Mouse (Mus musculus): ENCODE measurements around the gene Duoxa1. TPM values are rescaled to one million over a fixed set of nuclear protein-coding genes. Genes with fewer than 3 reads are reported as not detected.
"Not testable (repeated sequence)": the region's sequence is repeated elsewhere in the genome, so short reads cannot be mapped to it uniquely, and the experiment has no call there.

Gene Duoxa1
- polyA plus RNA-seq, 1 experiment from 2014 or later, result not detected

DNA sequence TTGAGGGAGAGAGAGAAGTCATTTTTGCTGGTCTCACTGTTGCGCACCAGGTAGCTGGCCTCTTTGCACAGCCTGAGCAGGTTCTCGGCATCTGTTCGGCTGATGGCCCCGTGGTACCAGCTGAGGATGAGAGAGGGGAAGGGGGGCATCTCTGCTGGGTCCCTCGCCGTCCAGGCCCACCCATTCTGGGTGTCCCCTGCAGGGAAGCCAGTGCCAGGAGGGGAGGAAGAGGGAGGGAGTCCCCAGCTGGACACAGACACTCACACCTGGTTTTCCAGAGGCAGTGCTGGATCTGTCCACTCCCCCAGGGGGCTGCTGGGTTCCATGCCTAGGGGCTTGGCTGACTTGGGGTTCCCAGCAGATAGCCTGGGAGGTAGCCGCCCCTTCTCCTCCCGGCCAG, 40.2 kb upstream of the Duoxa1 start:
- Histone ChIP-seq H3K27me3 (ENCODE audit: control insufficient read depth, insufficient read depth, low read length) (no peaks in the 10 kb centered on the region), H3K4me2 (ENCODE audit: low read depth, low read length, severe bottlenecking) (no peak overlapping the region), H3K9ac (ENCODE audit: low read length) (no peak overlapping the region), H3K4me1 (replicated peaks; ENCODE audit: control insufficient read depth, insufficient read depth, low read length) (peaks cover 28% of the 10 kb centered on the region), H3K36me3 (ENCODE audit: control insufficient read depth, insufficient read depth, low read length) (no peaks in the 10 kb centered on the region), H3K27ac (ENCODE audit: low read depth, low read length) (no peak overlapping the region), H3K4me3 (ENCODE audit: low read depth, low read length) (no peak overlapping the region), H3K9me3 (ENCODE audit: control insufficient read depth, low read length) (no peaks in the 10 kb centered on the region)
- WGBS, result 87% methylated on average over 8 of the region's 8 CpGs
- ATAC-seq (replicated peaks; ENCODE audit: low FRiP score) (no peak), DNase-seq (ENCODE audit: low spot score) (no peak)

DNA sequence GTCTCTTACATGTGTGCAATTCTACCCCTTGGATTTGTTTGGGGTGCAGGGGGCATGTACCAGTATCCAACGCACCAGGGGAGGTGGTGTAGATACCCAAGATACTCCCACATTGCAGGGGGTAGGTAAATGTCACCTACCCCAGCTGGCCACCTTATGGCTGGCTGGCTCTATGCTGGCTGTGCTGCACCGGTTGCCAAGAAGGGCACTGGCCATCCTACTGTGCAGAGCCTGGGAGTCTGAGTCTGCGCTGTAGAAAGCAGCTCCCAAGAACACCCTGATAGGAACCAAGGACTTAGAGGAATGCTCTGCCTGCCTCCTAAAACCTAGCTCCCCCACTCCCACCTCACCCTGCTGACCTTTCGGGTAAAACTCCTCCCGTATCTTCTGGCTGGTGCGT, 39.5 kb upstream of the Duoxa1 start:
- no peaks in the 10 kb centered on the region for H3K27me3 ChIP-seq (ENCODE audit: control insufficient read depth, insufficient read depth, low read length)
- WGBS, result 73% methylated on average over 6 of the region's 6 CpGs
- no peak overlapping the region for H3K4me2 ChIP-seq (ENCODE audit: low read depth, low read length, severe bottlenecking)
- H3K9ac ChIP-seq (ENCODE audit: low read length), result no peak overlapping the region
- peaks cover 29% of the 10 kb centered on the region for H3K4me1 ChIP-seq (replicated peaks; ENCODE audit: control insufficient read depth, insufficient read depth, low read length)
- no peak for ATAC-seq (replicated peaks; ENCODE audit: low FRiP score)
- 0 out of 2 replicates have a peak overlapping the region, but pooled peaks have one; percentile 37 for H3K27ac ChIP-seq (ENCODE audit: low read depth, low read length)
- no peaks in the 10 kb centered on the region for H3K9me3 ChIP-seq (ENCODE audit: control insufficient read depth, low read length)
- DNase-seq (ENCODE audit: low spot score), result no peak
- H3K4me3 ChIP-seq (ENCODE audit: low read depth, low read length), result no peak overlapping the region
- no peaks in the 10 kb centered on the region for H3K36me3 ChIP-seq (ENCODE audit: control insufficient read depth, insufficient read depth, low read length)

- WGBS, result 26% methylated on average over 4 of the region's 4 CpGs
- peak overlapping the region; percentile 9; the same call in 1 of the 2 replicates for H3K9ac ChIP-seq (ENCODE audit: low read length)
- ATAC-seq (replicated peaks; ENCODE audit: low FRiP score) (peak; percentile 14; the same call in 1 of the 2 replicates), DNase-seq (ENCODE audit: low spot score) (no peak)
- no peaks in the 10 kb centered on the region for H3K27me3 ChIP-seq (ENCODE audit: control insufficient read depth, insufficient read depth, low read length)
- H3K27ac ChIP-seq (ENCODE audit: low read depth, low read length), result peak overlapping the region; percentile 78
- H3K9me3 ChIP-seq (ENCODE audit: control insufficient read depth, low read length), result no peaks in the 10 kb centered on the region
- H3K36me3 ChIP-seq (ENCODE audit: control insufficient read depth, insufficient read depth, low read length), result no peaks in the 10 kb centered on the region
- H3K4me1 ChIP-seq (replicated peaks; ENCODE audit: control insufficient read depth, insufficient read depth, low read length), result peaks cover 30% of the 10 kb centered on the region
- H3K4me2 ChIP-seq (ENCODE audit: low read depth, low read length, severe bottlenecking), result no peak overlapping the region
- no peak overlapping the region for H3K4me3 ChIP-seq (ENCODE audit: low read depth, low read length)
These were observed 38.4 kb upstream of the Duoxa1 start for GRCm38 (mm10) chr2:122351931-122352329.

- Histone ChIP-seq H3K4me3 (ENCODE audit: low read depth, low read length) (no peak overlapping the region), H3K4me1 (replicated peaks; ENCODE audit: control insufficient read depth, insufficient read depth, low read length) (peaks cover 30% of the 10 kb centered on the region), H3K27ac (ENCODE audit: low read depth, low read length) (peak overlapping the region; percentile 78), H3K36me3 (ENCODE audit: control insufficient read depth, insufficient read depth, low read length) (no peaks in the 10 kb centered on the region), H3K4me2 (ENCODE audit: low read depth, low read length, severe bottlenecking) (no peak overlapping the region), H3K9ac (ENCODE audit: low read length) (0 out of 2 replicates have a peak overlapping the region, but pooled peaks have one; percentile 9), H3K9me3 (ENCODE audit: control insufficient read depth, low read length) (no peaks in the 10 kb centered on the region), H3K27me3 (ENCODE audit: control insufficient read depth, insufficient read depth, low read length) (no peaks in the 10 kb centered on the region)
- DNase-seq (ENCODE audit: low spot score) (no peak), ATAC-seq (replicated peaks; ENCODE audit: low FRiP score) (0 out of 2 replicates have a peak, but pooled peaks have one; percentile 1)
- 61% methylated on average over 5 of the region's 5 CpGs for WGBS
These were observed 37.8 kb upstream of the Duoxa1 start for GRCm38 (mm10) chr2:122351156-122351930.

DNA sequence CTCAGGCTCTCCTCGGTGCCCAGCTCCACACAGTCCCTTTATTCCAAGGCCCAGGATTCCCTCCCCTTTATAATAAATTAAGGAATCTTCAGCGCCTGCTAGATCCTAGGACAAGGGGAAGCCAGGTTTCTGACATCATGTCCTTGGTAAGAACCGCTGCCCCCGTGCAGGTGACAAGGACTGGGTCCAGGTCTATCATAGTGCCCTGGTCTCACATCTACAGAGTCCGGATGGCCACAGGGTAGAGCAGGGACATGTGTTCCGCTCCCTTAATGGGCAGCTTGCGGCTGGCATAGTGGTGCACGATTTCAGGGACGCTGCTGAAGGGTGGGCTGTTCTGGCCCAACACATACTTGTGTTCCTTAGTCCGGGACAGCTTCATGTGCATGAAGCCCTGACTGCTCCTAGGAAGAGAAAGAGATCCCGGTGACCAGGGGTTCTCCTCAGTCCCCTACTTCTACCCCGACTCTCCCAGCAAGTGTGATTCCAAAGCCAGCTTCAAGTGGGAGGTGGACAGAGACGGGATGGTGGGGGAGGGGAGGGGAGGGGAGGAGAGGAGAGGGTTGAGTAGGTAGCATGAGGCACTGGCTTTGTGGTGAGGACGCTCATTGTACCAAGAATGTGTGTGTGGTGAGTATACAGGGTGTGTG, 35.7 kb upstream of the Duoxa1 start:
- DNase-seq (ENCODE audit: low spot score) (no peak), ATAC-seq (replicated peaks; ENCODE audit: low FRiP score) (peak; percentile 49)
- peak overlapping the region; percentile 97 for H3K27ac ChIP-seq (ENCODE audit: low read depth, low read length)
- H3K36me3 ChIP-seq (ENCODE audit: control insufficient read depth, insufficient read depth, low read length), result no peaks in the 10 kb centered on the region
- peak overlapping the region; percentile 49 for H3K4me3 ChIP-seq (ENCODE audit: low read depth, low read length)
- peak overlapping the region; percentile 96 for H3K9ac ChIP-seq (ENCODE audit: low read length)
- H3K9me3 ChIP-seq (ENCODE audit: control insufficient read depth, low read length), result no peaks in the 10 kb centered on the region
- 9% methylated on average over 14 of the region's 14 CpGs for WGBS
- H3K4me2 ChIP-seq (ENCODE audit: low read depth, low read length, severe bottlenecking), result peak overlapping the region; percentile 77
- H3K4me1 ChIP-seq (replicated peaks; ENCODE audit: control insufficient read depth, insufficient read depth, low read length), result peaks cover 30% of the 10 kb centered on the region
- H3K27me3 ChIP-seq (ENCODE audit: control insufficient read depth, insufficient read depth, low read length), result no peaks in the 10 kb centered on the region

DNA sequence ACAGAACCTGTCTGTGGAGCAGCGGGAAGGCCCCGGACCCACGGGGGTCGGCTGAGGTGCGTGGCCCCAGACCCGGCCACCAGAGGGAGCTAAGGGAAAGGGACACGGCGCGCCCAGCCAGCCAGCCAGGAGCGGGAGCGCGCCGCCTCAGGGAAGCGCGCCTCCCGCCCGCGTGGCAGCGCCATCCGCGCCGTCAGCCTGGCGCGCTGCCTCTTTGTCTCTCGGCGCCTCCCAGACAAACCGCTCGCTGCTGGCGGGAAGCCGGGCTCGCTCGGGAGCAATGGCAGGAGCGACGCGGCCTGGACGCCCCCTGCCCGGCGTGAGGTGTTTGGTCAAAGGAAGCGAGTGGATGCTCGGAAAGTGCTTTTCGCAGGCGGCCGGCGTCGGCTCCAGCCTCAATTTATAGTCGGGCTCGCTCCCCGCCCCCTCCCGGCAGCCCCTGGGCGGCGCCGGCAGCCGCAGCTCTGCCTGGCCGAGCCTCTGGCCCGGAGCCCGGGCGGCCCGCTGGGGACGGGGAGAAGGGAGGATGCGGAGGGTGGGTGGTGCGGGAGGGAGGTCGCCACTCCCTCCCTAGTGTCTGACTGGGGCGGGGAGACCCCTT, 35.1 kb upstream of the Duoxa1 start:
- H3K9me3 ChIP-seq (ENCODE audit: control insufficient read depth, low read length), result no peaks in the 10 kb centered on the region
- peak overlapping the region; percentile 96 for H3K9ac ChIP-seq (ENCODE audit: low read length)
- H3K4me1 ChIP-seq (replicated peaks; ENCODE audit: control insufficient read depth, insufficient read depth, low read length), result peaks cover 29% of the 10 kb centered on the region
- peak; percentile 83 for ATAC-seq (replicated peaks; ENCODE audit: low FRiP score)
- peak overlapping the region; percentile 49 for H3K4me3 ChIP-seq (ENCODE audit: low read depth, low read length)
- DNase-seq (ENCODE audit: low spot score), result peak; percentile 94
- under 1% methylated on average over 46 of the region's 63 CpGs for WGBS
- H3K4me2 ChIP-seq (ENCODE audit: low read depth, low read length, severe bottlenecking), result peak overlapping the region; percentile 77
- H3K27me3 ChIP-seq (ENCODE audit: control insufficient read depth, insufficient read depth, low read length), result no peaks in the 10 kb centered on the region
- H3K27ac ChIP-seq (ENCODE audit: low read depth, low read length), result peak overlapping the region; percentile 97
- no peaks in the 10 kb centered on the region for H3K36me3 ChIP-seq (ENCODE audit: control insufficient read depth, insufficient read depth, low read length)

GRCm38 (mm10) chr2:122347257-122347656, 33.7 kb upstream of the Duoxa1 start:
- H3K36me3 ChIP-seq (ENCODE audit: control insufficient read depth, insufficient read depth, low read length), result no peaks in the 10 kb centered on the region
- peaks cover 21% of the 10 kb centered on the region for H3K4me1 ChIP-seq (replicated peaks; ENCODE audit: control insufficient read depth, insufficient read depth, low read length)
- no peak overlapping the region for H3K9ac ChIP-seq (ENCODE audit: low read length)
- H3K27ac ChIP-seq (ENCODE audit: low read depth, low read length), result no peak overlapping the region
- 96% methylated on average over 3 of the region's 3 CpGs for WGBS
- no peaks in the 10 kb centered on the region for H3K27me3 ChIP-seq (ENCODE audit: control insufficient read depth, insufficient read depth, low read length)
- H3K4me3 ChIP-seq (ENCODE audit: low read depth, low read length), result no peak overlapping the region
- no peaks in the 10 kb centered on the region for H3K9me3 ChIP-seq (ENCODE audit: control insufficient read depth, low read length)
- no peak overlapping the region for H3K4me2 ChIP-seq (ENCODE audit: low read depth, low read length, severe bottlenecking)
- DNase-seq (ENCODE audit: low spot score) (peak; percentile 58), ATAC-seq (replicated peaks; ENCODE audit: low FRiP score) (no peak)

DNA sequence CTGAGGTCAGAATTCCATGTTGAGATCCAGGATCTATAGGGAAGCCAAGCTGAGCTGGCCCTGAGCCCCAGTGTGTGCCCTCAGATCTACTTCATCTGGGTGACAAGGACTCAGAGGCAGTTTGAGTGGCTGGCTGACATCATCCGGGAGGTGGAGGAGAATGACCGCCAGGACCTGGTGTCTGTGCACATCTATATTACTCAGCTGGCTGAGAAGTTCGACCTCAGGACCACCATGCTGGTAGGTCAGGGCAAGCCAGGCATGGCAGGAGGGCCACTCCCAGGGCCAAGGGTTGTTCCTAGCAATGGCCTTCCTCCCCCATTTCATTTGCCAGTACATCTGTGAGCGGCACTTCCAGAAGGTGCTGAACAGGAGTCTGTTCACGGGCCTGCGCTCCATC, 32.6 kb upstream of the Duoxa1 start:
- H3K27ac ChIP-seq (ENCODE audit: low read depth, low read length); ATAC-seq (replicated peaks; ENCODE audit: low FRiP score): not testable (repeated sequence)

More for the DNA sequence above, 32.6 kb upstream of the Duoxa1 start:
- H3K36me3 ChIP-seq (ENCODE audit: control insufficient read depth, insufficient read depth, low read length); H3K27me3 ChIP-seq (ENCODE audit: control insufficient read depth, insufficient read depth, low read length); H3K9ac ChIP-seq (ENCODE audit: low read length); DNase-seq (ENCODE audit: low spot score); H3K9me3 ChIP-seq (ENCODE audit: control insufficient read depth, low read length); H3K4me2 ChIP-seq (ENCODE audit: low read depth, low read length, severe bottlenecking); H3K4me3 ChIP-seq (ENCODE audit: low read depth, low read length): not testable (repeated sequence)
- peaks cover 11% of the 10 kb centered on the region; the same call in 1 of the 2 replicates for H3K4me1 ChIP-seq (replicated peaks; ENCODE audit: control insufficient read depth, insufficient read depth, low read length)
- 89% methylated on average over 6 of the region's 6 CpGs for WGBS

Data from forebrain, embryonic 11.5 days (tissue).